Mouse (Mus musculus): ENCODE measurements around the gene Gm4131.

GRCm38 (mm10) chr14:62574906-62575305, 8.2 kb upstream of the Gm4131 start:
- TF ChIP-seq CTCF (IDR thresholded peaks at IDR 0.05; ENCODE audit: low read depth): no peak
- no peak for TF ChIP-seq EP300 (IDR thresholded peaks at IDR 0.05; ENCODE audit: low read depth)

Measured in heart, postnatal 0 days (tissue).